Mouse (Mus musculus): ENCODE measurements around the gene Ahdc1.

Gene Ahdc1

GRCm38 (mm10) chr4:133014088-133014487 is 3.0 kb downstream of the Ahdc1 start:
- in situ Hi-C loops (cut with MboI; ENCODE audit: low pct_unique_long_range_greater_than_20kb in 1 of 2, low sequenced_read_pairs in 2 of 2, unreplicated experiment in 1 of 2) = no loop called here

GRCm38 (mm10) chr4:133014896-133015709 is 4.0 kb downstream of the Ahdc1 start:
- in situ Hi-C loops (cut with MboI; ENCODE audit: low pct_unique_long_range_greater_than_20kb in 1 of 2, low sequenced_read_pairs in 2 of 2, unreplicated experiment in 1 of 2) = no loop called here

- in situ Hi-C loops (cut with MboI; ENCODE audit: low pct_unique_long_range_greater_than_20kb in 1 of 2, low sequenced_read_pairs in 2 of 2, unreplicated experiment in 1 of 2) = no loop called here
Measured at GRCm38 (mm10) chr4:133015710-133016651, 4.9 kb downstream of the Ahdc1 start.

- in situ Hi-C loops (cut with MboI; ENCODE audit: low pct_unique_long_range_greater_than_20kb in 1 of 2, low sequenced_read_pairs in 2 of 2, unreplicated experiment in 1 of 2) = no loop called here
Measured at GRCm38 (mm10) chr4:133016677-133017415, 5.8 kb downstream of the Ahdc1 start.

- in situ Hi-C loops (cut with MboI; ENCODE audit: low pct_unique_long_range_greater_than_20kb in 1 of 2, low sequenced_read_pairs in 2 of 2, unreplicated experiment in 1 of 2) = no loop called here
Measured at GRCm38 (mm10) chr4:133017597-133018262, 6.7 kb downstream of the Ahdc1 start.

- in situ Hi-C loops (cut with MboI; ENCODE audit: low pct_unique_long_range_greater_than_20kb in 1 of 2, low sequenced_read_pairs in 2 of 2, unreplicated experiment in 1 of 2) = no loop called here
Measured at GRCm38 (mm10) chr4:133018263-133018798, 7.3 kb downstream of the Ahdc1 start.

GRCm38 (mm10) chr4:133020721-133021120 is 9.7 kb downstream of the Ahdc1 start:
- in situ Hi-C loops (cut with MboI; ENCODE audit: low pct_unique_long_range_greater_than_20kb in 1 of 2, low sequenced_read_pairs in 2 of 2, unreplicated experiment in 1 of 2) = no loop called here

- in situ Hi-C loops (cut with MboI; ENCODE audit: low pct_unique_long_range_greater_than_20kb in 1 of 2, low sequenced_read_pairs in 2 of 2, unreplicated experiment in 1 of 2) = no loop called here
Measured at GRCm38 (mm10) chr4:133021181-133021671, 10.2 kb downstream of the Ahdc1 start.

GRCm38 (mm10) chr4:133022217-133022616 is 11.2 kb downstream of the Ahdc1 start:
- in situ Hi-C loops (cut with MboI; ENCODE audit: low pct_unique_long_range_greater_than_20kb in 1 of 2, low sequenced_read_pairs in 2 of 2, unreplicated experiment in 1 of 2) = no loop called here

- in situ Hi-C loops (cut with MboI; ENCODE audit: low pct_unique_long_range_greater_than_20kb in 1 of 2, low sequenced_read_pairs in 2 of 2, unreplicated experiment in 1 of 2) = no loop called here
Measured at GRCm38 (mm10) chr4:133022954-133023635, 12.0 kb downstream of the Ahdc1 start.

GRCm38 (mm10) chr4:133023636-133024035 is 12.6 kb downstream of the Ahdc1 start:
- in situ Hi-C loops (cut with MboI; ENCODE audit: low pct_unique_long_range_greater_than_20kb in 1 of 2, low sequenced_read_pairs in 2 of 2, unreplicated experiment in 1 of 2) = no loop called here

GRCm38 (mm10) chr4:133024404-133024803 is 13.3 kb downstream of the Ahdc1 start:
- in situ Hi-C loops (cut with MboI; ENCODE audit: low pct_unique_long_range_greater_than_20kb in 1 of 2, low sequenced_read_pairs in 2 of 2, unreplicated experiment in 1 of 2) = no loop called here

GRCm38 (mm10) chr4:133024969-133025685 is 14.1 kb downstream of the Ahdc1 start:
- in situ Hi-C loops (cut with MboI; ENCODE audit: low pct_unique_long_range_greater_than_20kb in 1 of 2, low sequenced_read_pairs in 2 of 2, unreplicated experiment in 1 of 2) = no loop called here

- in situ Hi-C loops (cut with MboI; ENCODE audit: low pct_unique_long_range_greater_than_20kb in 1 of 2, low sequenced_read_pairs in 2 of 2, unreplicated experiment in 1 of 2) = no loop called here
Measured at GRCm38 (mm10) chr4:133026272-133026671, 15.2 kb downstream of the Ahdc1 start.

GRCm38 (mm10) chr4:133026826-133027375 is 15.8 kb downstream of the Ahdc1 start:
- in situ Hi-C loops (cut with MboI; ENCODE audit: low pct_unique_long_range_greater_than_20kb in 1 of 2, low sequenced_read_pairs in 2 of 2, unreplicated experiment in 1 of 2) = no loop called here

- in situ Hi-C loops (cut with MboI; ENCODE audit: low pct_unique_long_range_greater_than_20kb in 1 of 2, low sequenced_read_pairs in 2 of 2, unreplicated experiment in 1 of 2) = no loop called here
Measured at GRCm38 (mm10) chr4:133027721-133028120, 16.7 kb downstream of the Ahdc1 start.
